Mouse (Mus musculus) T-helper 2 cell (primary cell): ENCODE measurements around the gene A930009A15Rik.

Experiments
- in situ Hi-C: fragments of 300-600 bp; cut with MboI, MseI; formaldehyde crosslinking; loops from one replicate; pipeline ENCODE4 v1.15.1; 2025; ENCODE audit warnings: high pct_unique_total_duplicates

Gene A930009A15Rik

DNA sequence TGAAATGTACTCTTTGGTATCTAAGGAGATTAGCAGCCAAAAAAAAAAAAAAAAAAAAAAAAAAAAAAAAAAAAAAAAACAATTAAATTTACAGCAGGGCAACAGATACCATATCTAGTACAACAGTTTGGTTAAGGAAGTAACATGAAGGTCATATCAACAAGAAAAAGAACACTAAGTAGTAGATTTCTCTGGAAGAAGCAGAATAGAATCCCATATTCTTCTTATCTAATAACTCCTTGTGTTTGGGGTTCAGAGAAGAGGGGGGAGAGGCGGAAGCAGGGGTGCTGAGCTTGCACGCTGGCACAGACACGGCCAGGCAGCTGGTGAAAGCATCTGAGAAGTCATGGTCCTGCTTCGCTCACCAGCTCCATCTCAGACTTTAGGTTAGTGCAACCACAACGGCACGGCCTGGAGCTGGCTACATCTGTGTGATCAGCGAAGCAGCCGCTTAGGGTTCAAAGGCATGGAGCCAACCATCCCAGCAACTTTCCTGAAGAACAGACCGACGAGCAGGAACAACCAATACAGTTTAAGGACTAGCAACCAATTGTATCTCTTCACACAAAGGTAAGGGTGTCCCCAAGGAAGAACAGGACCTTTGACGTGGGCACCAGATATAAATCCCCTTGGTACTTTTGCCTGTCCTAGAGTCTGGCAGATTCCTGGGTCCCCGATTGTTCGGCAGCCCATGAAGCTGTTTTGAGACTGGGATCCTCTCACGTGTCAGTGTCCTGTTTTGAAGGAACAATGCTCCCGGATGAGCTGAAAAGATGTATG lies at the start of gene A930009A15Rik:
Gene A930009A15Rik, plus strand, starts transcription at position 275 of the 780 bp plus-strand sequence.
- in situ Hi-C loops, result no loop called here

DNA sequence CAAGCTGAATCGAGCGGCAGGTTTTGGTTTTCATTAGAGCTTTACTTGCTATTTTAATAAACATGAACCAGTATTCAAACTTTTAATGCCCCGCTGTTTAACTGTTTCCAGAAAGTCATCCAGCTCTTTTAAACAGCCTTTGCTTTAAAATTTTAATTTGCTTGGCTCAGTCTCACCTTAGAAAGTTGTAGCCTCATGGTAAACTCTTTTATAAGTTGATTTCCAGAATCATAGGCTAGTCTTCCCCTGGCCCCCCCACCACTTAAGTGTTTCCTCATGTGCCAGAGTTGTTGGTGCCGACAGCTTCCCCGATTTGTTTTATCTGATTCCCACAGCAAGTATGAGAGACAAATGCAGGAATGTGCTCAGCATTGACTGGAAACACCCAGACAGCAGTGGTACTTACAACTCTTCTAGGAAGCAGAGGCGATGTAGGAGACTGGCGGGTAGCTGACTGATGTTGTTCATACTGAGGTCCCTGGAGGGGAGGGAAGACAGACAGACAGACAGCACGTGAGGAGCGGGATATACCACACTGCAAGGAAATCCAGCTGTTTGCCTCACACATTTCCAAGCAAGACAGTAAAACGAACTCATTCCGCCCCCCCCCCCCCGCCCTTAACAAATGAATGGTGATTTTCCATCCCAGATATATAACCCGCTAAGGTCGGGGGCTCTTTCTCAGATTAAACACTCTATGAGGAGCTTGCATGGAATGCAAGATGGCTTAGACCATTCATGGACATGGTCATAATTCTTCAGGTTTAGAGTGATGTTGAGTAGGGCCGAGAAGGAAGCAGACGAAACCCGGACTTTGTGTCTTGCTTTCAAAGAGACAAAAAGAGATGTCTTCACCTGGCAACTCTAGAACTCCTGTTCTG lies 49.3 kb upstream of the A930009A15Rik start:
- in situ Hi-C loops, result no loop called here

DNA sequence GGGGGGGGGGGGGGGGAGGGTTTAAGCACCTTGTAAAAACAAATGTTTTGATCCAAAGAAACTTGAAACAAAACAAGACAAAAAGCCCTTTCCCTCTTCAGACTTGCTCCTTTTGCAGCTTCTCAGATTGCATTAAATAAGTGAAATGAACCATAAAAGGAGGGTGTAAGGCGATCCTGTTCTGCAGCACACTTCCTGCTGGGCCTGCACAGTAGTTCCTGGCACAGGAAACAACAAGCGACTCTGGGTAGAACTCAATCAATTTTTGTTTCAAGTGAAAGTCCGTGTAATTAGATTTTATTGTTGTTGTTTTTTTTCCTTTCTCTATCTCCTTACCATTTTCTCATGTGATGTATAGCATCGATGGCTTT lies 48.7 kb upstream of the A930009A15Rik start:
- in situ Hi-C loops, result no loop called here

DNA sequence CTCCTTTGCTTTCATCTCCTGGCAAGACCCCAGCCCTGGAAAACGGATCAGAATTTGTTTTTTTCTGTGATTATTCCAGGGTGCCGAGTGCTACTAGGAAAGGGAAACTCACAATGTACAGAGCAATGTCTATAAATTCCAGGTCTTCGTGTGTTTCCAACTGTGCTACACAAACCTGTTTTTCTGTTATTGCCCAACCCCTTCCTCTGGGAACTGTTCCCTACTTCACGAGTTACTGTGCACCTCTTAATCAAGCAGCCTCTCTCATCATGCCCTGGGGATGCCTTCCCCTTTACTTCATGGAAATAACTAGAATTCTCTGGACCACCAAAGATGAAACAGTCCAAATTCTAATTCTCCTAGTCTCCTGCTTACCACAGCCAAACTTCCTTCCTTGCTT lies 40.9 kb upstream of the A930009A15Rik start:
- in situ Hi-C loops, result no loop called here

DNA sequence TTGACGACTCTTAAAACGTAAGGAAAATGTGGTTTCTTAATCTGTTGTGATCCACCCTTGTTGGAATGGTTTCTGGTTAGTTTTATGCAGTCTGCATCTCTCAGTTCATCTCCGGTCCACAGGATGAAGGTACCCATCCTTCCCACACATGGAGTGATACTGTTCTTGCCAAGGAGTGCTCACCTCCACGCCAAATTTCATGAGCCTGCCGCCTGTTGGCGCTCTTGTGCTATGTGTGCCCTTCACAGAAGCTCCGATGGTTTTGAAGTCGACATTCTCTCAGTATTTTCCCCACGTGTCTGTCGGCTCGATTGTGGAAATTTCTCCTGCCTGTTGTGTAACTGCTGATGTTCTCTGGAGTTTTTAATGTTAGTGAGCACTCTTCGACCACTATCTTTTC lies 40.0 kb upstream of the A930009A15Rik start:
- in situ Hi-C loops, result no loop called here

DNA sequence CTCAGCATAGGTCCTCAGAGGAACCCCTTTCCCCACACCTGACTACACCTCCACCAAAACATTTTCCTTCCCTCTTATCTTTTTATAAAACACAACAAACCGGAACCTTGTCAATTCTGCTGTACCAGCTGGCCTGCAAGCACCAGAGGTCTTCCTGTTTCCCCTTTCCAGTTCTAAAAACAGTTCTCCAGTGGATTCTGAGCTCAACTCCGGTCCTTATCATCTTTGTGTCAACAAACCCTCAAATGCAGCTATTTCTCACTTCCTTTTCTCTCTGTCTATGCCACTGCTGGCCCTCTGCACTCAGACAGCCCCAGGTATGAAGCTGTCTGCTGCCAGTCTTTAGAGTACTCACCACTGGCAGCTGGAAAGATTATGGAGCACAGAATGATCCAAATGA lies 39.0 kb upstream of the A930009A15Rik start:
- in situ Hi-C loops, result no loop called here

DNA sequence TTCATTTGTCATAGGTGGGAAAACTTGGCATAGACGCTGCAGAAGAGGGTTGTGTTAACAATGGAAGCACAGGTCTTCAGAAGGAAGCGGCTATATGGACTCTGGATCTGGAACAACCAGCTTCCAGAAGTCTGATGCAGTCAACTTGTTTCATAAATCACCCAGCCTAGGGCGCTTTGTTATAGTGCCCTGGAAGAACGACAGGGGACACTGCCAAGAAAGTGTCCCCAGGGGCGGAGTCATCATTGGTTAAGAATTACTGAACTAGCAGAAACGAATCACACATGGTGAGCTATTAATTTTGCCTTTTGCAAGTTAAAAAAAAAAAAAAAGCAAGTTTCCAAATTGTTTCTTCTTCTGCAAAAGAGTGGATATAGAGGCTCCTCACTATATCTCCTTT lies 26.9 kb upstream of the A930009A15Rik start:
- in situ Hi-C loops, result no loop called here

DNA sequence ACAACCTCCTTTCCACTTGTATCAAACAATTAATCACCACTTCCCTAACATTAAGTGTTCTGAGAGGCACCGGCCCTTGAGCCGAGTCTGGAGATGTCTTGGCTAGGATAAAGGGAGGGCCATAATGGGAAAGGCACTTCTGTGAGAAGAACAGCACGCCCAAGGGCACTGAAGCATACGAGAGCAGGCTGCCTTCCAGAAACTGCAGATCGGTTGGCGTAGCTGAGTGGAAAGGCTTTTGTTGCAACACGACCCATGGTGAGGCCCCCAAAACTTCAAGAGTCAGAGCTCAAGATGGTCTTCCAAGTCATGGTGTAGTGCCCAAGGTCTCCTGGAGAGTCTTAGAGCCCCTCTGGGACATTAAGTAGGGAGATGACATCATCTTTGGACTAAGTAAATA lies 19.5 kb upstream of the A930009A15Rik start:
- in situ Hi-C loops, result no loop called here

DNA sequence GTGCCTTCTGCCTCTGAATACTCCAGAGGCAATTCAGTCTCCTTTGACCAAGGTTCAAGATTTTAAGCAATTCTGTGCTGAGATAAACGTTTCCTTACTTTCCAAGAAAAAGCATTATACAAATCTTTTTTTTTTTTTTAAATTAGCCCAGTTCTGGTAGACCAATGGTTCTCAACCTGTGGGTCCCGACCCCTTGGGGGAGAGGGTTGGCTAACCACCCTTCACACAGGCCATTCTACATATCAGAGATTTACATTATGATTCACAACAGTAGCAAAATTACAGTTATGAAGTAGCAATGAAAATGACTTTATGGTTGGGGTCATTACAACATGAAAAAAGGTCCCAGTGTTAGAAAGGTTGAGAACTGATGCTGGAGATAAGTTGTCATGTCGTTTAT lies 18.7 kb upstream of the A930009A15Rik start:
- in situ Hi-C loops, result no loop called here

DNA sequence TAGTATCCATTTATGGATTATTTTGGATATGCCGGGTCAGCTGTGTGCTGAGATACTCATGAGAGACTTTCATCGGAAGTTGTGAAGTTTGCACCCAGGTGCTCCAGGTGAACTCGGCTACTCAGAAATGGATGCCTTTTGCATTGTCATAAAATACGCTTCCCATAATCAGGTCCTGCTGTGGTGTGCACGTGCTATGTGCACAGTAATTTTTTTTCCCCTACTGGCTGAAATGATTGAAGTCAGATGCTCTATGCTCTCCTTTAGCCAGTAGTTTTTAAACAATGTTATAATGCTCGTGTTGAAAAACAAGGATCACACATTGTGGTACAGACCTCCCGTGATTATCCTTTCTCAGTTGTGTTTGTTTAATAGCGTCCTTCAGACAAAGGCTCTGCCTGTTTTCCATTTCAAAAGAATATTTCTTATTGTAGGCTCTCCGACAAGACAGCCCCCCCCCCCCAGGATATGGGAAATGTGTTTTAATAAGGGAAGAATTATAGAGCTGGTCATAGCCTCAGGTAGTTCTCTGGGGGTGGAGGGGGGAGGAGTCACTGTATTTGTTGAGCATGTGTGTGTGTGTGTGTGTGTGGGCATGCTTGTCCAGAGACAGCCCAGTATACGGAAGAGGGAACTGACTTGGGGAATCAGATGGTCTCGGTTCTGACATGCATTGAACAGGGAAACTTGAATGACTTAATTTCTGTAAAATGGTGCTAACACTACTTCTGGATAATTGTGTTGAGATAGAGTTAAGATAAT lies 16.3 kb upstream of the A930009A15Rik start:
- in situ Hi-C loops, result no loop called here

DNA sequence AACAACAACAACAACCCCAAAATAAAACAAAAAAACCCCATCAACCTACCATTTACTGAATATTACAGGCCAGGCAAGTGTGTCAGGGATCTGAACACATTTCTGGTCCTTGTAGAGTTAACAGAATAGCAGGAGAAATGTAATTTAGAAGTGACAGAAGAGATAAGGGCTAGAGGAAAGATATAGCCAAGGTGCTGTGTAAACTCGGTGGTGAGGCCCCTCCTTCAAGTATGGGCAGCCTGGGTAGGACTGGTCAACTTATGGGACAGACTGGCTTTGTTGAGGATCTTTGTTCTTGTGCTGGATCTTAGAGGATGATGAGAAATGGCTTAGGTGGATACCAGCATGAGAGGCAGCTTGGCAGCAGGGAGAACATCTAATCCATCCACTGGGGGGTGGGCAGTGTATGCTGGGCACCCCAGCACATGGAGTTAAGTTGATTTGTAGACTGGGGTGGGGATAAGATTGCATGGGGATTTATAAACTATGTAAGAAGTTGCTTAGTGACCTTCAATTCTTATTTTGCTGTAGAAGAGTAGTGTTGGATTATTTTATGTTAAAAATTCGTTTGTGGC lies 14.5 kb upstream of the A930009A15Rik start:
- in situ Hi-C loops, result no loop called here

DNA sequence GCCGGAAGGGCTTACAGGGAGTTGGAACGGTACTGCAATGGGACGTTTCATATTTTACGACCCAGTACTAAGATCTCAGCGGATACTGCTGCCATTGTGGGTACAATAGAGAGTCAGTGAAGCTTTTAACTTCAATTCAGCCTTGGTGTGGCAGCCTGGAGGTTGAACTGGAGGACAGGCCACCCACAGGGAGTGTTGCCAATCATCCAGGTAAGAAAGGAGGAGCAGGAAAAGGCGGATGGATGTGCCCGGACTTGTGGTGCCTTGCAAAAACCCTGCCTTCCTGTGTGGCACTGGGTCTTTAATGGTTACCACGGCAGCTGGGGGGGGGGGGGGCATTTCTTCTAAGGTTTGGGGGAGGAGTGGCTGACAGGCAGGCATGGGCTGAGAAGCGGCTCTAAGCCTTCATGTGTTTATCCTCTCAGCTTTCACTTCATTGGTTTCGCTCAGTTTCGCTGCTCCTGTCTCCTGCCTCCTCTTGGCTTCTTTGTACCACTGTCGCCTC lies 13.0 kb upstream of the A930009A15Rik start:
- in situ Hi-C loops, result no loop called here

DNA sequence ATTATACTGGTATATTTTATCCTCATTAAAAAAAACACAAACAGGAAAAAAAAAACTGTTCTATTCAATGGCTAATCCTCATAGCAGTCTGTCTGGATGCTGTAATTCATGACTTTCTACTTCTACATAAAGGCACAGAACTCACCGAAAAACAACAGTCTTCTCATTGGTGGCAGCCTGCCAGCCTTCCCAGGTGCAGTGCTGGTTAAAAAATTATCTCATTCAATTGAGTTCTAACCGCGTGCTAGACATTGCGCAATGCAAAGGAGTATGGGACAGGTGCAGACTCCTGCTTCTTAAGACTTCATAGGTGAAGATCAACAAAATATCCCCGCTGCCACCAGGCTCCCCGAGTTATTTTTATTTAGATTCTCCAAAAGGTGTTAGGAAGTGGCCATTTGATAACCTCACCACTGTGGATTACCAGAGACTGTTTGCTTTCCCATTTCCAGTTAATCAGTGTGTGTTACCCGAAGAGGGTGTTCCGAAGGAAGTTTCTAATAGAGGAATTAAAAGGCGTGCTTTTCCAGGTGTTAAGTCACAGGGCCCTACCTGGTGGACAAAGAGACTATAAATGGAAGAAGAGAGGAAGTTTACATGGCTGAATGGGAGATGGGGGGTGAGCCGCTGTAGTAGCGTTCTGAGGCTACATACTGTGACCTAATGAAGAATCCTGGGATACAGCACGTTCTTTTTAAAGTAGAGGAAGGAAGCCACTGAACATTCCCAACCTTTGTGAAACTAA lies 8.5 kb upstream of the A930009A15Rik start:
- in situ Hi-C loops, result no loop called here

DNA sequence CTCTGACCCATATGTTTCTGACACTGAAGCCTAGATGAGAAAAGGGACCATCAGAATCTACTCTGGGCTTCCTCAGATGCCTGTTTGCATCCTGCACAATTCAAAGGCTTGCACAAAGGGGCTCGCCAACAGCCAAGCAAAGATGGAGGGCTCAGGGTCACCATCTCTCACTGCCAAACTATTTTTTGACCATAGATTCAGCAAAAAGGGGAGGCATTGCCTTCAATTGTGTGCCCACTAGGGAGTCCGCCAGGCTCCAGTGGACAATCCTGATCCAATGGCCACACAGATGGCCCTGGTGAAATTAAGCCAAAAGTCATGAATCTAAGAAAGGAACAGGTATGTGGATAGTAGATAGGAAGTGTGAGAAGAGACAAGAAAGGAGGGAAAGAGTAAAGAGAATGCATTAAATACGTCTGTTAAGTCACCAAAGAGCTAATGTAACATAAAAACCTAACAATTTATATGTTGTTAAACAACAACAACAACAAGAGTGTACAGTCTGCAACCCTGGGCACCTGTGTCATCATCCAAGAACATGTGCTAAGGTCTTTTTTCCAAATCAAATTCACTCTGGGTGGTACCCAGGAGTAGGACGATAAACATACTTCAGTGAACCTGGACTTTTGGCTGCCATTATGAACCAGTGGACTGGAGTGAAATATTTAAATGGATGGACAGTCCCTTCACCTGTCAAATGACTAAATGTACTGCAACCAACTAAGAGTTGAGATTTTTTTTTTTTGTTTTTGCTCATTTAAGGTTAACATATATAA lies 6.7 kb upstream of the A930009A15Rik start:
- in situ Hi-C loops, result no loop called here

DNA sequence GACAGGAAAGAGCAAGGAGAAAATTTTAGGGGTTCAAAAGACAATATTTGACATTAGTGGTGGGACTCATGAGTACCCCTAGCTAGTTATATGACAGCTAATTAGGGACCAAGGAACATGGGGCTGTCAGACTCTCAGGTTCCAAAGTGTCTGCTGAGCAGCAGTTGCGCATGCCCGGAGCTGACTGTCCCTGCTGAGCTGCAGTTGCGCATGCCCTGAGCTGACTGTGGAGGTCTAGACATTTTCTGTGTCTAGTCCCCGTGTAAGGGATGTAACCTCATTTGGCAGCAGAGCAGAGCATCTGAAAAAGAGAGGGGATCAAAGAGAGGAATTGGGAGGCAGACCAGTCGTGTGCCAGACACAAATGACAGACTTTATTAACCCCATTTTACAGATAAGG lies 5.8 kb upstream of the A930009A15Rik start:
- in situ Hi-C loops, result no loop called here

DNA sequence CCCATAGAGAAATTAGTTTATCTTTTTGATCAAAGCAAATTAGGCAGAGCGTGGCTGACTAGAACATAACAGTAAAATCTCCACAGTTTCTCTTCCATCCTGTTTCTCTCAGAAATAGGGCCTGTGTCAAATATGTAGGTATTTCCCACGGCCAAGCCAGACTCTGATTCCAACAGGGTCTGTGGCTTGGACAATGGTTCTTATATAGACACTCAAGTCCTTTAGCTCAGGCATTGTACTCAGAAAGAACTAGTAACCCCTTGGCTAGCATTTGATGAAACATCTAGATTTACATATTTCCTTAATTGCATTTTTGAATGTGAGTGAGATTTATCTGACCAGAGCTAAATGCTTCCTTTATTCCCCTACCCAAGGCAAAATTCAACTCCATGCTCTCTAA lies 791 bp downstream of the A930009A15Rik start:
- in situ Hi-C loops, result no loop called here

DNA sequence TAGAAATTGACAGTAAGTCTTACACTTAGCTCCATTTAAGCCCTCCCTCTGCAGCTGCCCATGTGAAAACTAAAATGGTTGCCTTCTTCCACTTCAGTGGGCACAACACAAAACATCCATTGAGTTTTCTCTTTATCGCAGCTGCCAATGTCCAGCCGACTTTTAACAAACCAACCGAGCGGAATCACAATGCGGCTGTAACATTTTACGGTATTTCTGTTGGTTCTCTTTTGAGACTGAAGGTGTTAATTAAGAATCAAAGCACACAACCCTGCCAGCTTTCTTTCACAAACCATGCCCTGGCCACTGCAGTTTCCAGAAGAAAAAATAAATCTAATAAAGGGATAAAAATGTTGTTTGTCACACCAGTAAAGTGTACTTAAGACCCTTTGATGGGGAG lies 1.5 kb downstream of the A930009A15Rik start:
- in situ Hi-C loops, result no loop called here

DNA sequence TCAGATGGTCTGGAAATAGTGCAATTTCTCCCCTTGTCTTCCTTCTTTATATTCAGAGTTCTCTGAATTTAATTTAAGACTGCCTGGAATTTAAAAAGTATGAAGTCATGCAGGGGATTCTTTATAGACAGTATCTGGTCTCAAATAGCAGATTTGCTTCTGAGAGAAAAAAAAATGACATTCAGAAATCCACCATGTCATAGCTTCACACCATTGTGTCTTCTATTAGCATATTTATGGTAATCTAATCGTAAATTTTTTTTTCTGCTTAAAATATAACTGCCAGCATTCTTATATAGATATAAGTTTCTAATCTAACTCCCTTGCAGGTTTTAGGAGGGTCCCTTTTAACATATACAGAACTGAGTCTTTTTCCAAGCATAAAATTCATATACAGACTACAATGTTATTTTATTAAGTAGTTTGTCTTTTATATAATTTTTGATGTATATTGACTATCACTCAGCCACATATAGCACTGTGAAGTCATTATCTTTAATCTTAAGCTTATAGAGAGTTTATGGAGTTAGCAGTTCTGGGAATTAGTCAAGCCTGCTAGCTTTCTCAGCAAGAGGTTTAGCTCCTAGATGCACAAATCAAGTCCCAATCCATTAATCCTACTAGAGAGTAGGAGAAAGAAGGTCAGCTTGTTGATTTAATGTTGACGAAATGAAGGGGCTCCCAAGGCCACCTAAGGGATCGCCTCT lies 2.1 kb downstream of the A930009A15Rik start:
- in situ Hi-C loops, result no loop called here

DNA sequence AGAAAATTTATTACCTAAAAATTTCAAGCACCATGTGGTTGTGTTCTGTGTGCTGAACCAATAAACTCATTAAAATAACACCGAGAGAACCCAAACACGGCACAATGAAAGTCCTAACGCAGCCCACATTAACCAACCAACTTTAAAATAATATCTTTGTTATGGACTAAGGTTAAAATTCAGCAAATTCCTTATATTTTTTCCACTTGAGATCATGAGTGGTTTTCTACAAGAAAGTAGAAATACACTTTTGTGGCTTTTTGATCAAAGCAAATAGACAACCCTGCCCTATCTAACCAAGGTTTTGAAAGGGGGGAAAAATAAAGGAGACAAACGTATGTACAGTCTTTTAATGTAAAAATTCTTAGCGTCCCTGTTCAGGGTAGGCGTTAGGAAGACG lies 9.3 kb downstream of the A930009A15Rik start:
- in situ Hi-C loops, result no loop called here

DNA sequence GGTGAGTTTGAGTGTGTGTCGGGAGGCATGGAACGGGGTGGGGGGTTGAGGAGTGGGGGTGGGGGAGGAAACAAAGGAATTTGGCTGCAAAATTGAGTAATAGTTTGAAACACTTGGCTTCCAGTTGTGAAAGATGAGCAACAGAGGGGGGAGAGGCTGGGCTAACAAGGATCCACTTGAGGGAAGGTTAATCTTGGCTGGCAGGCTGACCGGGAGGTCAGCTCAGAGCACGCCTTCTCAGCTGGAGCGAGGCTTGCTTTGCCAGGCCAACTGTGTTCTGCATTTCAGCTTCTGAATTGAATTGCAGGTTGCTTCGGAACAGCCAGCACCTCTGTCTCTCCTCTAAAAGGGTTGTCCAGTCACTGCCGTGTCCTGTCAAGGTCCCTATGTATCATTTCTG lies 9.7 kb downstream of the A930009A15Rik start:
- in situ Hi-C loops, result no loop called here
